Mouse (Mus musculus): ENCODE data around the gene Sufu. TPM values are rescaled to one million over a fixed set of nuclear protein-coding genes. Genes with fewer than 3 reads are reported as not detected.

The Sufu gene
- polyA plus RNA-seq, 1 experiment from 2014 or later: 50.2 TPM

DNA sequence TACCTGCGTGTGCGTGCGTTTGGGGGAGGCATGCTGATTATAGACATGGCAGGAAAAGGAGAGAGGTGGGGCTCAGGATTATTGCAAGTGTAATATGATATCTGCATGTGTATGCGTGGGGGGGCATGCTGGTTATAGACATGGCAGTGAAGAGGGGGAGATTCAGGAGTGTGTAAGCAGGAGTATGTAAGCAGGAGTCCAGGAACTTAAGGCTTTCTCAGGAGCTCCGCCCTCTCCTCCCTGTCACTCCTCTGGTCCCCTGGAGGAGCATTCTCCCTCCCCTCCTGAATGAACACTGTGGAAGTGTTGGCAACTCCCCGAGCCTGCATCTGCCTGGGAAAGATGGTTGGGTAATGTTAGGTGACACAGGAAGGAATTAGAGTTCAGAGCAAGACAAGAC is 51.2 kb downstream of the Sufu start:
- H3K27me3 ChIP-seq (ENCODE audit: low read depth, poor library complexity, severe bottlenecking): no peaks in the 10 kb centered on the region
- H3K4me3 ChIP-seq: no peak overlapping the region
- peaks cover 19% of the 10 kb centered on the region for H3K36me3 ChIP-seq
- peak overlapping the region; percentile 28; the same call in 1 of the 2 replicates for H3K27ac ChIP-seq (replicated peaks)
- peaks cover 73% of the 10 kb centered on the region for H3K4me1 ChIP-seq
- WGBS: 65% methylated on average over 6 of the region's 6 CpGs
- no peak for DNase-seq (ENCODE audit: low spot score)
- no peaks in the 10 kb centered on the region for H3K9me3 ChIP-seq (replicated peaks)

DNA sequence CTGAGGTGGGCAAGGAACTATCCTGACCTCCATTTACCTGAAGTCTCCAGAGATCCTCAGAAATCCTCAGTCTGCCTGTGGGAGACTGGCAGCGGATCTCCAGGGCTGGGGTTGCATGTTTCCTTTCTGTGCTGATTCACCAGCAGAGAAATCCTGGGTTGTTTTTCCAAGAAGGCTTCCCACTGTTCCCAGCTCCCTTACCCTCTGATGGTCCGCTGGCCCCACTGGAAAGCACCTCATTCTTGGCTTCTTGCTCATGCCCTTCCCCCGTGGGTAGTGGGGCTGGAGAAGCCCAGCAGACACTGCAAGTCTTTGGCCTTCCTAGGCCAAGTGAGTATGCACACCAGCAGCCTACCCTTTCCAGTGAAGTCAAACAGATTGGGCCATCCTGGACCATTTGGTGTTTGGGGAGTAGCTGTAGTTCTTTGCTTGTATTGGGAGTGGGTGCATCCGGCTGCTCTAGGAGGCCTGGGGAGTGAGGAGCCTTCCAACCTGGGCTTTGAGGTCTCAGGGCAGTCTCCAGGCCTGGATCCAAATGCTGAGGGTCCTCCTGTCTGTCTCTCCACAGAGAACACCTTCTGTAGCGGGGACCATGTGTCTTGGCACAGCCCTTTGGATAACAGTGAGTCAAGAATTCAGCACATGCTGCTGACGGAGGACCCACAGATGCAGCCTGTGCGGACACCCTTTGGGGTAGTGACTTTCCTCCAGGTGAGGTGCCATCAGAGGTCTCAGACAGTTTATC is 52.7 kb downstream of the Sufu start:
- Histone ChIP-seq H3K4me3 (no peak overlapping the region), H3K27me3 (ENCODE audit: low read depth, poor library complexity, severe bottlenecking) (no peaks in the 10 kb centered on the region), H3K36me3 (peaks cover 34% of the 10 kb centered on the region), H3K27ac (replicated peaks) (no peak overlapping the region), H3K9me3 (replicated peaks) (no peaks in the 10 kb centered on the region), H3K4me1 (peaks cover 71% of the 10 kb centered on the region)
- 84% methylated on average over 7 of the region's 7 CpGs for WGBS
- DNase-seq (ENCODE audit: low spot score): no peak

DNA sequence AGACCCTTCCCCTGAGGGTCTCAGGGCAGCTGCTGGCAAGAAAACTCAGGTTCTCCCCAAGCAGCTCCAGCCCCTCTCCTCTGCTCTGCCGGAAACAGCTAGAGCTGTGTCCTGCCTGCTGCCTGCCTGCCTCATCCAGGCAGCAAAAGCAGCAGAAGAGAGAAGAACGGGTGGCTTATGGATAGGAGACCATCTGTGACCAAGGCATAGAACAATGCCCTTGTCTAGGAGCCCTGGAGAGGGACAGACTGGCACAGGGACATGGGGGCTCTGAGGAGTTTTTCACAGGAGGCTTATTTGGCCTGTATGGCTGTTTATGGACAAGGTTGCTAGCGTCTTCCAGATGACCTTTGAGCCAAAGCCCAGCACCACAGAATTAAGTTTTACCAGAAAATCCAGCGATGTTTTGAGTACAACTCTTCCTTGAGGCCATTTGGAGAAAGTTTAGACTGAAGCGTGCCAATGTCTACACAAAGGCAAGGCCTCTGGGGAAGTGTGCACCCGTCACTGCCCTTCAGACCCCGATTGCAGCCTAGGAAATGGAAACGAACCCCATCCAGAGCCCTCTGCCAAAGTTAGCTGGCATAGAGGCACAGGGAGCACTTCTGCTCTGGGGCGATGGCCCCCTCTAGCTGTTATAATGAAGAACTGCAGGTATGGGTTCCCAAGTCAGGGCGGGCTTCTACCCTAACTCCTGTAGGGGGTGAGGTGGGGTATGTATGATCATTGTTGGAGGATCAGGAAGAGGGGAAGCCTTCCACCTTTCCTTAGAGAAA is 55.5 kb downstream of the Sufu start:
- 43% methylated on average over 10 of the region's 10 CpGs for WGBS
- Histone ChIP-seq H3K9me3 (replicated peaks) (no peaks in the 10 kb centered on the region), H3K36me3 (peaks cover 62% of the 10 kb centered on the region), H3K4me3 (no peak overlapping the region), H3K4me1 (peaks cover 59% of the 10 kb centered on the region), H3K27ac (replicated peaks) (peak overlapping the region; percentile 65), H3K27me3 (ENCODE audit: low read depth, poor library complexity, severe bottlenecking) (no peaks in the 10 kb centered on the region)
- DNase-seq (ENCODE audit: low spot score): peak; percentile 57

DNA sequence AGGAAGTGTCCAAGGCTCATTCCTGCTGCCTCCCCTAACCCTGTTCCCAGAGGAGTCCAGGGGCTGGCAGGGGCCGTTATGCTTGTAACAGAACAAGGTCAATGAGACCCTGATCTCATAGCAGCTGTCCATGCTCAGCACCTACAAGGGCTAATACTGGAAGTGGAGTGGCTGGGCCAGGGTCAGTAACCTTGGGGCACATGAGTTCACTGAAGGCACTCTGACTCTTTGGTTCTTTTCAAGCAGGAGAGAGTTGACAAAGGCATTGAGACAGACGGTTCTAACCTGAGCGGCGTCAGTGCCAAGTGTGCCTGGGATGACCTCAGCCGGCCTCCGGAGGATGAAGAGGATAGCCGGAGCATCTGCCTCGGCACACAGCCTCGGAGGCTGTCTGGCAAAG is 56.2 kb downstream of the Sufu start:
- Histone ChIP-seq H3K4me3 (no peak overlapping the region), H3K27ac (replicated peaks) (peak overlapping the region; percentile 65), H3K27me3 (ENCODE audit: low read depth, poor library complexity, severe bottlenecking) (no peaks in the 10 kb centered on the region), H3K4me1 (peaks cover 52% of the 10 kb centered on the region), H3K9me3 (replicated peaks) (no peaks in the 10 kb centered on the region), H3K36me3 (peaks cover 69% of the 10 kb centered on the region)
- no peak for DNase-seq (ENCODE audit: low spot score)
- WGBS: 90% methylated on average over 9 of the region's 9 CpGs

DNA sequence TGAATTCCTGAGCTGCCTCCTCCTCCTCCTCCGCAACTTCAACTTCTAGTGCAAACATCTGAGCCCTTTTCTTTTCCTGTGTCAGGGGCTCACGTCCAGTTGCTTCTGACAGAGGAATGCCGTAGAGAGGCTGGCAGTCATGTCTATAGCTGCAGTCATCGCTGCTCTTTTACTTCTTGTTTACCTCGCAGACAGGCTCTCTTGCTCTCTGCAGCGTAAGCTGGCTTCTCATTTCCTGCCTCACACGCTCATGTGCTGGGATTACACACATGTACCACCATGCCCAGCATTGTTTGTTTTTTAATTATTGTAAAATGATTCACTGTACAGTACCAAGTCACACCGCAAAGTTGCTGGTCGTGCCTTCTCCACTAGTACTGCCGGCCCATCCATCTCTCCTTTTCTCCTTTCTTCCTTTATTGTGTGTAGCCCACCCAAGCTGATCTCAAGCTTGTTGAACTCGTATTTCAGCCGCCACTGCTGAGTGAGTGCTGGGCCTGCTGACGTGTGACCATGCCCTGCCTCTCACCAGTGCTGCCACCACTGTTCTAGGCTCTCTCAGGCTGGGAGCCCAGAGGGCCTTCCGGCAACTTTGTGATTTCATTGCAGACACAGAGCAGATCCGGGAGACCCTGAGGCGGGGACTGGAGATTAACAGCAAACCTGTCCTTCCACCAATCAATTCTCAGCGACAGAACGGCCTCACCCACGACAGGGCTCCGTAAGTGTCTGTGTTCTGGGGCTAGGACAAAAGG is 57.6 kb downstream of the Sufu start:
- Histone ChIP-seq H3K36me3 (peaks cover 83% of the 10 kb centered on the region), H3K27me3 (ENCODE audit: low read depth, poor library complexity, severe bottlenecking) (no peaks in the 10 kb centered on the region), H3K9me3 (replicated peaks) (no peaks in the 10 kb centered on the region), H3K4me1 (peaks cover 43% of the 10 kb centered on the region), H3K27ac (replicated peaks) (peak overlapping the region; percentile 74), H3K4me3 (no peak overlapping the region)
- 76% methylated on average over 20 of the region's 20 CpGs for WGBS
- DNase-seq (ENCODE audit: low spot score): no peak

DNA sequence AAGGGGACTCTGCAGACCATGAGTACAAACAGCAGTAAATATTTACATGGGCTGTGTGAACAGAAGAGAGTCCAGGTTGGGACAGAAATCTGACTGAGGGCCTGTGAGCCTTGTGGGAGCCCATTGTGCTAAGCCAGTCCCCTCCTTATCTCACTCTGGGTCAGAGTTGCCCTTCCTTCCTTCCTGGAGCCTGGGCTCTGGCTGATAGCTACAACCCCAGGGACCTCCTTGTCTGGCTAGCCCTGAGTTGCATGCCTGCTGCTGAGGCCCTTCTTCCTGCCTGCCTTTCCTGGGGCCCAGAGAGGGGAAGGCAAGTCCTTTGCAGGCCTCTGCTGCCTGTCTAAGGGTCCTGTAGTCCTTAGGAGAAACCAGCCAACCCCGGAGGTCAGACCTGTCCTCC is 58.3 kb downstream of the Sufu start:
- peak overlapping the region; percentile 10; the same call in 1 of the 2 replicates for H3K4me3 ChIP-seq
- H3K36me3 ChIP-seq: peaks cover 90% of the 10 kb centered on the region
- H3K27ac ChIP-seq (replicated peaks): peak overlapping the region; percentile 74
- no peaks in the 10 kb centered on the region for H3K27me3 ChIP-seq (ENCODE audit: low read depth, poor library complexity, severe bottlenecking)
- H3K9me3 ChIP-seq (replicated peaks): no peaks in the 10 kb centered on the region
- no peak for DNase-seq (ENCODE audit: low spot score)
- H3K4me1 ChIP-seq: peaks cover 39% of the 10 kb centered on the region
- WGBS: 78% methylated on average over 1 of the region's 1 CpGs

DNA sequence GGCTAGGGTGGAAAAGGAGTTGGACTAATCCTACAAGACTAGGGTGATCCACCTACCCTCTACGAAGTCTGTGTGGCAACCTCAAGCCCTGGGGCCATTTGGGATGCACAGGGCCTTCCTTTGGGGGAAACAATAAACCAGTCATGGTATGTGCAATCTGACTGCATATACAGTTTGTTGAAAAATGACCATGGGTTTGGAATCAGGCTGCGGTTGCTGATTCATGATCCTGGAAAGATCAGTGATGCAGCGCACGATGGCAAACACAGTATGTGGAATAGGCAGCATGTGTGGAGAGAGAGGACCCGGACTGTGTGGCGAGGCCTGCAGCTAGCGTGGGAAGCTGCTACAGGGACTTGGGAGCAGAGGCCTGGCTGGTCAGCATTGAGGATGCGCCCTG is 58.9 kb downstream of the Sufu start:
- Histone ChIP-seq H3K4me1 (peaks cover 39% of the 10 kb centered on the region), H3K27ac (replicated peaks) (peak overlapping the region; percentile 74), H3K27me3 (ENCODE audit: low read depth, poor library complexity, severe bottlenecking) (no peaks in the 10 kb centered on the region), H3K36me3 (peaks cover 91% of the 10 kb centered on the region), H3K4me3 (no peak overlapping the region), H3K9me3 (replicated peaks) (no peaks in the 10 kb centered on the region)
- DNase-seq (ENCODE audit: low spot score): no peak
- 89% methylated on average over 8 of the region's 8 CpGs for whole genome bisulfite sequencing

DNA sequence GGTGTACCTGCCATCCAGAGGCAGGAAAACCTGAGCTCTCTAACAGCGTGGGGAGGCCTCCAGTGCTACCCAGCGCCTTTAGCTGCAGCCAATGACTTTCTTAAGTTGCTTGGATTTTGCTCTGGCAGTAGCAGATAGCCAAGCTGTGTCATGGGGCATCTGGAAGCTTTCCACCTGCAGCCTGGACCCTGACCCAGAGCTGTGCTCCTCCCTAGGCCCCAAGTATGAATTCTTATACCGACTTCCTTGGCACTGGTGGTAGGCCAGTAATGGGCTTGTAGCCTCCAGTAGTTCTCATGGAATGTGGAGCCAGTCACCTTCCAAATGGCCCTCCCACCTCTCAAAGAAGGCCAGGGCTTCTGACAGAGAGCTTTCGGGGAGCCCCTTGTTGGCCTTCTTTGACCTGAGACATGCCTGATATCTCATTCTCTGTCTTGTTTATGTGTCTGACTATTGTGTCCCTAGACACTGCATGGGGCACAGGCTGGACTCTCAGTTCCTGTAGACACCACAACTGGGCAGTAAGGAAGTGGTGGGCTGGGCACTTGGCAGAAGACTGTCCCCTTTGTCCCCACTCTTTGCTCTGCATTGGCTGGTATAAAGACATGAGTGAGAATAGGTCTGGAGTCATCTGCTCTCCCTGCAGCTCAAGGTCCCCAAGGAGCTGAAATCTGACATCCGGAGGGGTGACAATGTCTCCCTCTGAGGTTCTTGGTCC is 59.5 kb downstream of the Sufu start:
- WGBS: 90% methylated on average over 5 of the region's 5 CpGs
- Histone ChIP-seq H3K4me1 (peaks cover 39% of the 10 kb centered on the region), H3K27ac (replicated peaks) (peak overlapping the region; percentile 15; the same call in 1 of the 2 replicates), H3K4me3 (no peak overlapping the region), H3K36me3 (peaks cover 91% of the 10 kb centered on the region), H3K27me3 (ENCODE audit: low read depth, poor library complexity, severe bottlenecking) (no peaks in the 10 kb centered on the region), H3K9me3 (replicated peaks) (no peaks in the 10 kb centered on the region)
- DNase-seq (ENCODE audit: low spot score): no peak

DNA sequence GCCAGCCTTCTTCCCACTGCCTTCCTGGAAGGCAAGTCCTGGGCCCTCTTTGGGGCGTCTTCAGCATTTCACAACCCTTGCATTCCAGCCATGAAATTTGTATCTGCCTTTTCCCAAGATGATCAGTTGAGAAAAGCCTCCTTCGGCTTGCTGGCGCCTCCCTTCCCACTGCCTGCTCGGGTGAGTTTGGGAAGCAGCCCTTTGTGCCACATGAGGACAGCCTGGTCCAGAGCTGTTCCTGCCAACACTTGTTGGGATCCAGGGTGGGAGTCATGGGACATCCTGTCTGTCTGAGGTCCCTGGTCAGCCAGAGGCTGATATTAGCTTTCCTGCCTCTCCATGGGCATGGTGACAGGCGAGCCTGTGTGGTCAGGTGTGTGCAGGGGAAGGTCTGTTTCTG is 61.1 kb downstream of the Sufu start:
- H3K27me3 ChIP-seq (ENCODE audit: low read depth, poor library complexity, severe bottlenecking): no peaks in the 10 kb centered on the region
- peaks cover 24% of the 10 kb centered on the region for H3K4me1 ChIP-seq
- no peaks in the 10 kb centered on the region for H3K9me3 ChIP-seq (replicated peaks)
- WGBS: 88% methylated on average over 5 of the region's 5 CpGs
- H3K4me3 ChIP-seq: no peak overlapping the region
- H3K36me3 ChIP-seq: peaks cover 99% of the 10 kb centered on the region
- H3K27ac ChIP-seq (replicated peaks): no peak overlapping the region
- no peak for DNase-seq (ENCODE audit: low spot score)

DNA sequence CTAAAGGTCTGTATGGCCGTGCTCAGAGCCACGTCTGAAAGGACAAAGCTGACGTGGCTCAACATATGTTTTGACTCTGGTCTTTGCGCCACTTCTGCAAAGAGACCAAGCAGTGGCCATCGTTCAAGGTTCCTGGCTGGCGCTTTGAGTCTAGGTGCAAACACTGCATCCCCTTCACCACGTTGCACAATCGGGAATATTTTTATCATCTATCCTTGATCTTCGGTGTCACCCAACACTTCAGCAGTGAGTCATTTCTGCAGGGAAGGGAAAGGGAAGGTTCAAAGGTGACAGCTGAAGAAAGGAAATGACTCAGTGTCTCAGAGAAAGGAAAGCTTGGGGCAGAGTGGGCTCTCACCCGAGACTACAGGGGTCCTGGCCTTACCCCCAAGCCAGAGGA is 62.6 kb downstream of the Sufu start:
- Histone ChIP-seq H3K36me3 (peaks cover 93% of the 10 kb centered on the region), H3K4me3 (no peak overlapping the region), H3K4me1 (peaks cover 11% of the 10 kb centered on the region), H3K27me3 (ENCODE audit: low read depth, poor library complexity, severe bottlenecking) (no peaks in the 10 kb centered on the region), H3K27ac (replicated peaks) (0 out of 2 replicates have a peak overlapping the region, but pooled peaks have one; percentile 33), H3K9me3 (replicated peaks) (no peaks in the 10 kb centered on the region)
- 88% methylated on average over 10 of the region's 10 CpGs for WGBS
- no peak for DNase-seq (ENCODE audit: low spot score)

DNA sequence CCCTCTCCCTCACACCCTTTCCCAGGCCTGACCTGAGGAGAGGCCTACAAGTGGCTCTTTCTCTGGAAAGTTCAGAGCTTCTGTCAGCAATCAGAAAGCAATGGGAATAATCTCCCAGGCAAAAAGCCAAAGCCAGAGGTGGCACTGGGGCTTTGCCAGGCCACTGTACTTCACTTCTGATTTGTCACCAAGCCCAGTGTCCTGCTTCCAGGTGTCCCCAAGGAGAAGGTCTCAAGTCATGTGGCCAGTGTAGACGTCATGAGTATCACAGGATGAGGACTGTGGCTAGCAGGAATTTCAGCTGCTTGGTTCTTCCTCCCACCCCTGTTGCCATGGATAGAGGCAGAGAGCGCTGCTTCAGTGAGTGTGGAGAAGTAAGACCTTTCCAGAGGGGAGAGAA is 63.2 kb downstream of the Sufu start:
- H3K27me3 ChIP-seq (ENCODE audit: low read depth, poor library complexity, severe bottlenecking): no peaks in the 10 kb centered on the region
- peaks cover 86% of the 10 kb centered on the region for H3K36me3 ChIP-seq
- H3K27ac ChIP-seq (replicated peaks): no peak overlapping the region
- no peaks in the 10 kb centered on the region for H3K9me3 ChIP-seq (replicated peaks)
- H3K4me1 ChIP-seq: peaks cover 5% of the 10 kb centered on the region
- no peak for DNase-seq (ENCODE audit: low spot score)
- 88% methylated on average over 2 of the region's 2 CpGs for WGBS
- no peak overlapping the region for H3K4me3 ChIP-seq

DNA sequence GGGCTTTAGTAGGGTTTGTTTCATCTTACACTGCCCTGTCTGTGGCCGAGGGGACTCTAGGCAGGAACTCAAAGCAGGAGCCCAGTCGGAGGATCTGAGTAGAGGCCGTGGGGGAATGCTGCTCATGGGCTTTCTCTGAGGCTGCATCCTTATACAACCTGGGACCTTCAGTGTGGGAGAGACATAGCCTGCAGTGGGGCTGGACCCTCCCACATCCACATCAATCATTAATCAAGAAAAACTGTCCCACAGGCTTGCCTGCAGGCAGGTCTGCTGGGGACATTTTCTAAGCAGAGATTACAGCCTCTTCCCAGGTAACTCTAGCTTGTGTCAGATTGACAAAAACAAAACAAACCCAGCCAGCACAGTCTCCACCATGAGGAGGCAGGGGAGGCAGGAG is 65.9 kb downstream of the Sufu start:
- peaks cover 76% of the 10 kb centered on the region for H3K36me3 ChIP-seq
- no peaks in the 10 kb centered on the region for H3K9me3 ChIP-seq (replicated peaks)
- no peaks in the 10 kb centered on the region for H3K27me3 ChIP-seq (ENCODE audit: low read depth, poor library complexity, severe bottlenecking)
- H3K27ac ChIP-seq (replicated peaks): no peak overlapping the region
- peaks cover 12% of the 10 kb centered on the region for H3K4me1 ChIP-seq
- DNase-seq (ENCODE audit: low spot score): no peak
- WGBS: 87% methylated on average over 3 of the region's 3 CpGs
- H3K4me3 ChIP-seq: no peak overlapping the region

Data from midbrain, embryonic 10.5 days (tissue).